ENCODE assay signal across 17 mouse cellular contexts in the genomic region with DNA sequence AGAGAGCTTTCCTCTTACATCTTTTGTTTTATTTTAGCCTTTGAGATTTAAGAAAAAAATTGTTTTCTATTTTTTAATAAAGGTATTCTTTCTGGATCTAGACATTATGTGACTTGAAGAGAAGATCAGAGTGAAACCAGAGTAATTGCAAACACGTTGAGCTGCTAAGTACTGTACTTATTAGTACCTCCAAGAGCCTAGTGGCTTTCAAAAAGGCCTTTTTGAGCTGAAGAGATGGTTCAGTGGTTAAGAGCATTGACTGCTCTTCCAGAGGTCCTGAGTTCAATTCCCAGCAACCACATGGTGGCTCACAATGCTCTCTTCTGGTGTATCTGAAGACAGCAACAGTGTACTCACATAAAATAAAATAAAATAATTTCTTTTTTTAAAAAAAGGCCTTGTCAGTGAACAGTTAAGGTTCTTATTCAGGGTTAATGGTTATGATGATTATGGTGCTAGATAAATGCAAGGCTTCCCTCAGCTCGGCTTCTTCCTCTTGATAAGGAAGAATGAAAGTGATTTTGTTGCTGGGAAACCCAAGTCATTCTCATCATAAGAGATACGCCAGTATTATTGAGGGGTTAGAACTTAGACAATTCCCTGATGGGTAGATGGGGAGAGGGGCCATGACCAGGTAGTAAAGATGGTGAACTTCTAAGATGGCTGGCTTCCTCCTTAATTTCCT. TPM values are rescaled to one million over a fixed set of nuclear protein-coding genes. Genes with fewer than 3 reads are reported as not detected.
A peak's percentile ranks its signal among the peaks of the same experiment; 100 is the strongest.
DNase-seq lines count a peak whose midpoint lies in the region; TF ChIP-seq lines count a peak whose summit lies in the region.
"Had no signal": no experiment of that assay in that cellular context is flagged by ENCODE, and none has a peak within 500 bp of the region (broad histone marks: within the 10 kb centered on the region; RNA-seq: fewer than 3 reads in every experiment).

No protein-coding gene starts in this region.

- peak; percentile 36 to 49; a peak in 3 of 4 replicates for TF ChIP-seq EP300 in MEL (IDR thresholded peaks at IDR 0.05; ENCODE audit: low read depth in 1 of 2, low read length in 2 of 2)

- 0 out of 2 replicates have a peak, but pooled peaks cover 2% of the 10 kb centered on the region for H3K79me2 ChIP-seq in MEL (ENCODE audit: control insufficient read depth, insufficient read depth, low read length, poor library complexity)

- no peak for TF ChIP-seq RAD21 in MEL (IDR thresholded peaks at IDR 0.05; ENCODE audit: low read depth, low read length)

- H3K27ac ChIP-seq in MEL (ENCODE audit: control insufficient read depth, low read depth, low read length) = no peak overlapping the region

- peaks cover 0 to 43% of the 10 kb centered on the region in 2 experiments; a peak in 2 of 4 replicates for H3K36me3 ChIP-seq in MEL (ENCODE audit: control insufficient read depth in 1 of 2, insufficient read depth in 2 of 2, low read length in 2 of 2)

- no peaks in the 10 kb centered on the region for H3K9me3 ChIP-seq in MEL (replicated peaks; ENCODE audit: insufficient read depth, low read length)
- H3K9me3 ChIP-seq: G1E had no signal

- TF ChIP-seq POLR2A in MEL (IDR thresholded peaks at IDR 0.05; ENCODE audit: control insufficient read depth in 1 of 2, insufficient read depth in 1 of 2, low read depth in 1 of 2, low read length in 2 of 2, poor library complexity in 1 of 2) = no peak

- H3K27me3 ChIP-seq in MEL (ENCODE audit: control insufficient read depth in 1 of 2, insufficient read depth in 2 of 2, low read length in 2 of 2) = no peaks in the 10 kb centered on the region
- H3K27me3 ChIP-seq: CH12.LX, Patski had no signal

- peaks cover 22 to 25% of the 10 kb centered on the region in 2 experiments for H3K4me1 ChIP-seq in MEL (ENCODE audit: control insufficient read depth in 1 of 2, insufficient read depth in 2 of 2, low read length in 2 of 2)

- TF ChIP-seq CTCF in MEL (IDR thresholded peaks at IDR 0.05 in 2 of 3, conservative IDR thresholded peaks at IDR 0.05 in 1 of 3; ENCODE audit: control insufficient read depth in 1 of 3, insufficient read depth in 1 of 3, low read depth in 2 of 3, low read length in 3 of 3, poor library complexity in 1 of 3, severe bottlenecking in 1 of 3) = no peak

- no peak overlapping the region for H3K4me3 ChIP-seq in MEL (ENCODE audit: control insufficient read depth in 1 of 2, insufficient read depth in 1 of 2, low read depth in 2 of 2, low read length in 2 of 2)

- no peak overlapping the region for H3K9ac ChIP-seq in MEL (ENCODE audit: control insufficient read depth, low read depth, low read length, poor library complexity, severe bottlenecking)

- no peak for DNase-seq in MEL (ENCODE audit: low read depth, low spot score)
- DNase-seq in thymus, postnatal 14 days = no peak
- DNase-seq: adrenal gland, adult 2 months; adrenal gland, adult 8-10 months; adrenal gland, postnatal 10 days; adrenal gland, postnatal 14 days; adrenal gland, postnatal 25 days; adrenal gland, postnatal 36 days; B cell, adult 2 months; cerebellum, adult 11 months; cerebellum, adult 11-12 months; cerebellum, adult 18-20 months; cerebellum, adult 2 months; cerebellum, adult 8-10 months had no signal

TF ChIP-seq in MEL, 35 proteins besides CTCF, POLR2A, EP300 and RAD21:
- TF ChIP-seq ELF1 (IDR thresholded peaks at IDR 0.05; ENCODE audit: low read depth, low read length) = no peak
- 0 out of 2 replicates have a peak, but pooled peaks have one; percentile 21 for TF ChIP-seq SIN3A (IDR thresholded peaks at IDR 0.05; ENCODE audit: low read length)
- no peak for TF ChIP-seq E2F4 (IDR thresholded peaks at IDR 0.05; ENCODE audit: borderline replicate concordance, low read depth, low read length)
- TF ChIP-seq GATA1 (IDR thresholded peaks at IDR 0.05; ENCODE audit: low read depth, low read length) = peak; percentile 64
- TF ChIP-seq UBTF (IDR thresholded peaks at IDR 0.05; ENCODE audit: borderline replicate concordance, insufficient read depth, low read depth, low read length) = no peak
- TF ChIP-seq TAL1 (IDR thresholded peaks at IDR 0.05; ENCODE audit: low read length) = no peak
- no peak for TF ChIP-seq MAFK (IDR thresholded peaks at IDR 0.05; ENCODE audit: borderline replicate concordance, low read depth, low read length)
- no peak for TF ChIP-seq GABPA (IDR thresholded peaks at IDR 0.05; ENCODE audit: low read depth, low read length)
- TF ChIP-seq HCFC1 (IDR thresholded peaks at IDR 0.05; ENCODE audit: low read depth, low read length) = no peak
- TF ChIP-seq TCF12 (IDR thresholded peaks at IDR 0.05; ENCODE audit: low read depth, low read length) = 0 out of 2 replicates have a peak, but pooled peaks have one; percentile 12
- no peak for TF ChIP-seq MAZ (IDR thresholded peaks at IDR 0.05; ENCODE audit: low read depth, low read length)
- peak; percentile 90 for TF ChIP-seq TBP (IDR thresholded peaks at IDR 0.05; ENCODE audit: low read depth, low read length)
- TF ChIP-seq ZNF384 (IDR thresholded peaks at IDR 0.05; ENCODE audit: low read depth, low read length) = no peak
- TF ChIP-seq USF2 (IDR thresholded peaks at IDR 0.05; ENCODE audit: borderline replicate concordance in 1 of 2, insufficient read depth in 1 of 2, low read depth in 1 of 2, low read length in 2 of 2) = no peak
- TF ChIP-seq POLR2AphosphoS5 (IDR thresholded peaks at IDR 0.05; ENCODE audit: borderline replicate concordance, low read depth, low read length) = no peak
- TF ChIP-seq ETS1 (IDR thresholded peaks at IDR 0.05; ENCODE audit: low read depth, low read length) = no peak
- TF ChIP-seq MEF2A (IDR thresholded peaks at IDR 0.05; ENCODE audit: extremely low read depth, insufficient replicate concordance, low read depth, low read length, poor library complexity, severe bottlenecking) = no peak
- TF ChIP-seq RCOR1 (IDR thresholded peaks at IDR 0.05; ENCODE audit: low read depth, low read length) = peak; percentile 79

RNA-seq across cellular contexts. Expression of a gene that starts 22.3 kb away (rescaled TPM):
- 14.5 and 17.0 TPM in 2 replicates for total RNA-seq in MEL (2012; rRNA removed)
- 10 to 100 TPM in 1 of 2 experiments, not detected in 1; 16.9 TPM for polyA plus RNA-seq in MEL (2012; ENCODE audit: insufficient read depth in 1 of 2, insufficient read length in 2 of 2, low read depth in 1 of 2, low replicate concordance in 2 of 2, missing spikeins in 1 of 2)

RNA-seq across cellular contexts. Expression of a gene that starts 54.9 kb away (rescaled TPM):
- 52.0 and 62.6 TPM in 2 replicates for total RNA-seq in MEL (2012; rRNA removed)
- 10 to 100 TPM in 1 of 2 experiments, not detected in 1; 83.7 TPM for polyA plus RNA-seq in MEL (2012; ENCODE audit: insufficient read depth in 1 of 2, insufficient read length in 2 of 2, low read depth in 1 of 2, low replicate concordance in 2 of 2, missing spikeins in 1 of 2)
